Mouse (Mus musculus) limb, embryonic 12.5 days (tissue): ENCODE data around the gene Dzip3. TPM values are rescaled to one million over a fixed set of nuclear protein-coding genes. Genes with fewer than 3 reads are reported as not detected.

Experiments
- polyA plus RNA-seq: library from polyadenylated mRNA; unstranded; fragments of >200 nt; fragmentation: Nextera tagmentation; extraction: Ambion mirVana; gene quantifications from 2 replicates; pipeline ENCODE4 v1.2.1, GENCODE M21; 2016

The Dzip3 gene
- polyA plus RNA-seq, 1 experiment from 2014 or later: 42.8 TPM

Other genes starting within 250 kb of the Dzip3 start
- not detected in 2 replicates for gene Trat1, start 222.1 kb downstream of the Dzip3 start, polyA plus RNA-seq
- gene Retnlb, start 177.3 kb downstream of the Dzip3 start, polyA plus RNA-seq: not detected in 2 replicates
- not detected in 2 replicates for gene Retnla, start 151.6 kb downstream of the Dzip3 start, polyA plus RNA-seq
- not detected in 2 replicates for gene Retnlg, start 121.5 kb downstream of the Dzip3 start, polyA plus RNA-seq
- gene Cip2a, start within 50 bp of the Dzip3 start, polyA plus RNA-seq: 43.7 and 45.0 TPM in 2 replicates
- gene Myh15, start 63.3 kb upstream of the Dzip3 start, polyA plus RNA-seq: 0.90 and 1.0 TPM in 2 replicates